Mouse (Mus musculus) lung, postnatal 25 days (tissue): ENCODE measurements around the gene Pcbp4.

Experiments used
- DNase-seq: peaks from one replicate; pipeline ENCODE4 v3.0.0; 2022; ENCODE audit warnings: low spot score

The Pcbp4 gene

GRCm38 (mm10) chr9:106447348-106447747, 5.7 kb upstream of the Pcbp4 start, which contains the start of the genes Abhd14b and Abhd14a:
Gene Abhd14b (plus strand): TSS chr9:106447459.
Gene Abhd14a (minus strand): TSS chr9:106447678.
- DNase-seq, result peak; percentile 96

GRCm38 (mm10) chr9:106447951-106448350, 5.1 kb upstream of the Pcbp4 start:
- DNase-seq, result no peak

- DNase-seq, result peak; percentile 84
Measured at GRCm38 (mm10) chr9:106448498-106449031, 4.5 kb upstream of the Pcbp4 start.

- no peak for DNase-seq
Measured at GRCm38 (mm10) chr9:106449947-106450346, 3.1 kb upstream of the Pcbp4 start.

GRCm38 (mm10) chr9:106450661-106451060, 2.4 kb upstream of the Pcbp4 start:
- peak; percentile 51 for DNase-seq

GRCm38 (mm10) chr9:106451298-106451697, 1.8 kb upstream of the Pcbp4 start:
- no peak for DNase-seq

GRCm38 (mm10) chr9:106451899-106452298, 1.2 kb upstream of the Pcbp4 start:
- no peak for DNase-seq

GRCm38 (mm10) chr9:106452351-106452750, 740 bp upstream of the Pcbp4 start:
- DNase-seq, result no peak

- DNase-seq, result no peak
Measured at GRCm38 (mm10) chr9:106452821-106453220, 270 bp upstream of the Pcbp4 start.

GRCm38 (mm10) chr9:106454071-106454761, 1.1 kb downstream of the Pcbp4 start:
- DNase-seq, result no peak

GRCm38 (mm10) chr9:106454888-106455681, 2.0 kb downstream of the Pcbp4 start:
- no peak for DNase-seq

- DNase-seq, result no peak
Measured at GRCm38 (mm10) chr9:106456325-106457162, 3.5 kb downstream of the Pcbp4 start.

GRCm38 (mm10) chr9:106457163-106457559, 4.1 kb downstream of the Pcbp4 start:
- DNase-seq, result no peak

- DNase-seq, result no peak
Measured at GRCm38 (mm10) chr9:106457920-106458319, 4.8 kb downstream of the Pcbp4 start.

GRCm38 (mm10) chr9:106459946-106460345, 6.9 kb downstream of the Pcbp4 start:
- no peak for DNase-seq

GRCm38 (mm10) chr9:106460401-106461025, 7.4 kb downstream of the Pcbp4 start:
- DNase-seq, result no peak

GRCm38 (mm10) chr9:106461026-106461415, 7.9 kb downstream of the Pcbp4 start:
- no peak for DNase-seq

GRCm38 (mm10) chr9:106461641-106462429, 8.7 kb downstream of the Pcbp4 start:
- DNase-seq, result no peak

GRCm38 (mm10) chr9:106462430-106462800, 9.3 kb downstream of the Pcbp4 start:
- DNase-seq, result no peak

GRCm38 (mm10) chr9:106463122-106464063, 10.3 kb downstream of the Pcbp4 start:
- DNase-seq, result no peak
